Mouse (Mus musculus): ENCODE data around the gene Luc7l3.

Gene Luc7l3

GRCm38 (mm10) chr11:94321931-94322400, at the start of gene Luc7l3:
Gene Luc7l3, minus strand, starts transcription at chr11:94321988.
- peak; percentile 96 for DNase-seq (ENCODE audit: low read depth, low spot score)

DNA sequence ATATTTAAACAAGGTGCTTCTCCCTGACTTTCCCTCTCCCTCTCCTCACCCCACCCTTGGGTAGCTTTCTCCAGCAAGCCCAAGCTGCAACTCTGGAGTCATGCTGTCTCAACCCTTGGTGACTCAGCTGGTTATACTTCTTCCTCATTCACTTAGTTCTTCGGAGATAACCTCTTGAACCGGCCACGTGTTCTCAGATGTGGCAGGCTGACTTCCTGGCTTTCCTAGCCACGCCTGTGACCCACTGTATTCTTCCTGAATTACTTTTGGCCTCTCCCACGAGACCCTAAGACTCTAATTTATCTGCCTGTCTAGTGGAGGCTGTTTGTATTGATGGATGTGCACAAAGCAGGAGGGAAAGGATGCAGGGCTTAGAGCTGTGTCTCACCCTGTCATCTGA, 49.0 kb upstream of the Luc7l3 start:
- peak; percentile 26 for DNase-seq (ENCODE audit: low read depth, low spot score)

DNA sequence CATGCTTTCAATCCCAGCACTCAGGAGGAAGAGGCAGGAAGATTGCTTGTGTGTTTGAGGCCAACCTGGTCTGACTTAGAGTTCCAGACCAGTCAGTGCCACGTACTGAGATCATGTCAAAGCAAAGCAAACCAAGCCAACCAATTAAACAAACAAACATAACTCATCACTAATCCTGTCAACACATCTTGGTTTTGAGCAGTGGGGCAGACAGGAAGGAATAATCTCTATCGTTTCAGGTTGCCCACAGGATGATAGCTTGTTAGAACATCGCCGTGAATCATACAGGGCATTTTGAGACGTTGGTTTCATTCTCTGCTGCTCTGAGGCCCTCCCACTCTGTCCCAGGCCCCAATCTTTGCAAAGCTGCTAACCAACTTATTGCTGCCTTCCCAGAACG, 48.2 kb upstream of the Luc7l3 start:
- DNase-seq (ENCODE audit: low read depth, low spot score), result no peak

DNA sequence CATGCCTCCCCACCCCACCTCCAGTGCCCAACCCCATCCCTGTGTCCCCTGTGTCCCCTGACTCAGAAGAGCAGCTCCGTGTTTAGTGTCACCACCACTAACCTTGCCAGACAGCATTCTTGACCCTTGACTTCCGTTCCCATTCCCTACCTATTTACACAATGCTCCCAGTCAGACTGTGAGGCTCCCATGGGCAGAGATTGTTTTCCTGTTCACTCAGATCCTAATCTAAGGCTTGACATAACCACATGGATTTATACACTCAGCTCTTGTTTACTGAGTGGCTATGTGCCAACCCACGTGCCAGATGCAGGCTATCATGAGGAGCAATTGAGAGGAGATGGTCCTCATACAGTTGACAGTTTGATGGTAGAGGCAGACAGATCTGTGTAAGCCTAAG, 43.6 kb upstream of the Luc7l3 start:
- no peak for DNase-seq (ENCODE audit: low read depth, low spot score)

- no peak for DNase-seq (ENCODE audit: low read depth, low spot score)
Measured at GRCm38 (mm10) chr11:94363690-94364089, 41.9 kb upstream of the Luc7l3 start.

DNA sequence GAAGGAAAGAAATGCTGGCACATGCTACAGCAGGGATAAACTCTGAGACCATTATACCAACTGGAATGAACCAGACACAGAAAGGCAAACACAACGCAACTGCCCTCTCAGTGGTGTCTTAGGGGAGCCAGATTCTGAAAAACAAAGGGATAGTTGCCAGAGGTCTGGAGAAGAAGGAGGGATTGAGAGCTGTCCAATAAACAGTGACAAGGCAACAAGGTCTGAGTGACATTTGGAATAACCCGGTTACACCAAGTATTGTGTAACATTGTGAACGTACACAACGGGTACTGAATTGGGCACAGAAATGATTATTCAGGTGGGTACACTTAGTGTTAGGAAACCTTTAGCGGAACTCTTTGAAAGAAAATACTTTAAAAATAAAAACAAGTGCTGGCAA, 40.3 kb upstream of the Luc7l3 start:
- DNase-seq (ENCODE audit: low read depth, low spot score), result no peak

DNA sequence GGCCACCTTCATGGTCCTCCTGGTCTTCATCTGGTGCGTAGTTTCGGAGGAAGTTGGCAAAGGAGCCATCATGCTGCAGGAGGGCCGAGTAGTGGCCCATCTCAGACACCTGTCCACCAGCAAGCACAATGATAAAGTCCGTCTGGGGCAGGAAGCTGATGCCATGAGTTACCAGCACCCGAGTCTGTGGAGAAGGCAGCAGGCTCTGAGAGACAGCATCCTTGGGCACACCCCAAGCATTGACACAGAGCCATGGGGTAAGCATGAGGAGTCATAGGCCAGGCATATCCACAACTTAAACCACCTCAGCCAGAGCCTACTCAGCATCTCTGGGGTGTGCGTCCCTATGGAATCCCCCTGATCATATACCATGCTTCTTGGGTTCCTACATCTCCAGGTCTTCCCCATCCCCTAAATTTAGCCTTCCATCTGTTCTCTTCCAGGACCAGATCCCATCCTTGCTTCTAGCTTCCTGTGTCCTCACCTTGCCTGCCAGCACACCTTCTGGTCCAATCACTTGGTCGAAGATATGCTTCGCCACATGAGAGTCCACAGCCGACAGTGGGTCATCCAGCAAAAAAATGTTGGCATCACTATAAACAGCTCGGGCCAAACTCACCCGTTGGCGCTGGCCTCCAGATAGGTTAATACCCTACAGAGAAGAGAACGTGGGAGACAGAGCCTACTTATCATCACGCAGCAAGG, 39.5 kb upstream of the Luc7l3 start:
- DNase-seq (ENCODE audit: low read depth, low spot score), result no peak

DNA sequence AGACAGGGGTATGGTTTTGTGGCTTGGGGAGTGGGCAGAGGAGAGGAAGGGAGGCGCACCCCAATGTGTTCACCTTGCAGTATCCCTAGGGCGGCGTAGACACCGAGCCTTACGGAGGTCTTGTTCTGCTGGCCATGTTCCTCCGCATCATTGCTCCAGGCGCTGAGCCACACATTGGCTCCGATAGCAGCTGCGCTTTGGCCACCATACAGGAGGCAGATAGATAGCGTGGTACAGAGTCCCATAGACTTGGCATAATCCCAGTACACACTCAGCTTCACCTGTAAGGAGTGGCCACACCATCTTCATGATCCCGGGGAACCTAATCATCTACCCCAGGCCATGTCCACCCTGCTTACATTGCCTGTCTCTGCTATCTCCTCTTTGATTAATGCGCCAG, 37.4 kb upstream of the Luc7l3 start:
- no peak for DNase-seq (ENCODE audit: low read depth, low spot score)

- DNase-seq (ENCODE audit: low read depth, low spot score), result no peak
Measured at GRCm38 (mm10) chr11:94355521-94356217, 33.9 kb upstream of the Luc7l3 start.

DNA sequence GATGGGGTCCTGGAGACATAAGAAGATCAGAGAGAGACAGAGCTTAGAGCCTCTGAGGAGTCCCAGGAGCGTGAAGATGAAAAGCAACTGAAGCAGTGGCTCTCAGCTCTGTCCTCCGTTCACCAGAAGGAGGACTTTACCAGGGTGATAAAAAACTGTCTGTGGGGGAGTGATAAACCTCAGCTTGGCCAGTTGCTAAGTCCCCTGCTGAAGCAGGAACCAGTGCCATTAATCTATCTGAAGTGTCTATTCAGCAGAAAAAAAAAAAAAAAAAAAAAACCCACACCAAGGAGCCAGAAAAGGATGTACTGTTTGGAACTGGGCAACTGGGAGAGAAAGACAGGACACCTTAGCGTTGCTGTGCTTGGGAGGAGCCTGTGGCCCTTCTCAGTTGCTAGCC, 29.3 kb upstream of the Luc7l3 start:
- DNase-seq (ENCODE audit: low read depth, low spot score), result no peak

DNA sequence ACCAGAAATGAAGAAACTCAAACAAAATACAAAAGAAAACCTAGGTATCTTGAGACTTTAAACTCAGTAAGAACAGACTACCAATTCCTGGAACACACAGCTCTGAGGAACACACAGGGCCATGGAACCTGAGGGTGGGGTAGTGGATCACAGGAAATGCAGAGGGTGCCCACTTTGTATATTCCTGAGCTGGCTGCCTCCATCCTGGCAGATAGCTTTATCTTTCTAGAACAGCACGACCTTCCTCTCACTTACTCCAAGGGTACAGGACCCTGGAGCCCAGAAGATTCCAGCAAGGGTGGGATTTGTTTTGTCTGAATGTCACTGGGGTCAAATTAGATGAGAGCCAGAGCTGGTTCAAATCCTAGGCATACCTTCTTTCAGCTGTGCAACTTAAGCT, 28.5 kb upstream of the Luc7l3 start:
- DNase-seq (ENCODE audit: low read depth, low spot score), result no peak

GRCm38 (mm10) chr11:94349839-94350238, 28.1 kb upstream of the Luc7l3 start:
- DNase-seq (ENCODE audit: low read depth, low spot score), result no peak

DNA sequence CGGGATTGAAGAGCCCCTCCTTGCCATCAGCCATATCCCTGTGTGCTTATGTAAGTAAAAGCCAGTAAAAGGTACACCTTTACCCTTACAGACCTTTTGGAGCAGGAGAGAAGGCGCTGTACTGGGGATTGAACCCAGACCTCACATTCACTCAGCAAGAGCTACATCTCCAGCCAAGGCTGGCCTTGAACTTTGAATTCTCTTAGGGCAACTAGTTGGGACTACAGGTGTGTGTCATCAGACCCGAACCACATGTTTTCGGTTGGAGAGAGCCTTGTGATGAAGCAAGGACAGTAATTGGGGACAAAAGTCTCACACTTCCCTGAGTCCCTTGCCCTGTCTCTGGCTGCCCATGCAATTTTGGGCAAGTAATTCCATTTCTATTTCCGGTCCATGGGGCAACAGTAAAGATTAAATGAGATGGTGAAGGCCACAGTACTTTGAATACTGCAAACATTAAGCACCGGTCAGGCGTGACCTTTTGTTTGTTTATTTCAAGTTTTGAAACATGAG, 25.3 kb upstream of the Luc7l3 start:
- DNase-seq (ENCODE audit: low read depth, low spot score), result no peak

GRCm38 (mm10) chr11:94346611-94347010, 24.8 kb upstream of the Luc7l3 start:
- DNase-seq (ENCODE audit: low read depth, low spot score), result no peak

- DNase-seq (ENCODE audit: low read depth, low spot score), result no peak
Measured at GRCm38 (mm10) chr11:94345926-94346325, 24.1 kb upstream of the Luc7l3 start.

DNA sequence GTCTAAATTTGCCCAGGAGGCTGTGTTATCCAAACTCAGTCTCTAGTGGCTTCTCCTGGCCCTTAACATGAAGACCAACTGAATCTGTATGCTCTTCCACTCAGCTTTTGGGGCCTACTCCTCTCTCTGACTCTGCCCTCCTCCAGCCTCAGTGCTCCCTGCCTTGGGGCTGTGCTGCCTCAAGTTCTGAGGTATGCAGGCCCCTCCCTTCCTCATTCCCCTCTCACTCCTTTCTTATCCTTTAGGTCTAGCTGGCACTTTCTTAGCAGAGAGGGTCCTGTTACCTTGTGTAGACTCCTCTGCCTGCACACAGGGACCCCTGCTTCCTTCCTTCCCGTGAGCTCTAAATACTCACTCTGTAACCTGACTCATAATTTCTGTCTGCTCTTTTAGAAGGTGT, 22.7 kb upstream of the Luc7l3 start:
- DNase-seq (ENCODE audit: low read depth, low spot score), result peak; percentile 18

DNA sequence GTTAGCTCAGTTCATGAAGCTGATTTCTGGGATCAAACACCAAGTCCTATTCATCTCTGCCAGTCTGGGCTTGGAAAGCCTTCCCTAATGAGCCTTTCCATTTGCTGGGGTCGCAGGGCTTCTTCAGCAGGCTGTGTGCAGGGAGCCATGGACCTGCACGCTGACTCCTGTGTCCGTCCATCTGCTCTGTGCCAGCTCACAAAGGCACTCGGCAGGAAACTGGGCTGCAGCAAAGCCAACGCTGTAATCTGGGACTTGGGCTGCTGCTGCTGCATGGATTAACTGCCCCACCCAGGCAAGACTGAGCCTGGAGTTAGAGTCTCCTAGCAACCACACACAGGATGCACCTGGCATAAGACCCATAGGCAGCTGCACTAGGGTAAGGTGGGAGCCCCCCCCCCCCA, 22.2 kb upstream of the Luc7l3 start:
- no peak for DNase-seq (ENCODE audit: low read depth, low spot score)

- no peak for DNase-seq (ENCODE audit: low read depth, low spot score)
Measured at GRCm38 (mm10) chr11:94342114-94342905, 20.5 kb upstream of the Luc7l3 start.

DNA sequence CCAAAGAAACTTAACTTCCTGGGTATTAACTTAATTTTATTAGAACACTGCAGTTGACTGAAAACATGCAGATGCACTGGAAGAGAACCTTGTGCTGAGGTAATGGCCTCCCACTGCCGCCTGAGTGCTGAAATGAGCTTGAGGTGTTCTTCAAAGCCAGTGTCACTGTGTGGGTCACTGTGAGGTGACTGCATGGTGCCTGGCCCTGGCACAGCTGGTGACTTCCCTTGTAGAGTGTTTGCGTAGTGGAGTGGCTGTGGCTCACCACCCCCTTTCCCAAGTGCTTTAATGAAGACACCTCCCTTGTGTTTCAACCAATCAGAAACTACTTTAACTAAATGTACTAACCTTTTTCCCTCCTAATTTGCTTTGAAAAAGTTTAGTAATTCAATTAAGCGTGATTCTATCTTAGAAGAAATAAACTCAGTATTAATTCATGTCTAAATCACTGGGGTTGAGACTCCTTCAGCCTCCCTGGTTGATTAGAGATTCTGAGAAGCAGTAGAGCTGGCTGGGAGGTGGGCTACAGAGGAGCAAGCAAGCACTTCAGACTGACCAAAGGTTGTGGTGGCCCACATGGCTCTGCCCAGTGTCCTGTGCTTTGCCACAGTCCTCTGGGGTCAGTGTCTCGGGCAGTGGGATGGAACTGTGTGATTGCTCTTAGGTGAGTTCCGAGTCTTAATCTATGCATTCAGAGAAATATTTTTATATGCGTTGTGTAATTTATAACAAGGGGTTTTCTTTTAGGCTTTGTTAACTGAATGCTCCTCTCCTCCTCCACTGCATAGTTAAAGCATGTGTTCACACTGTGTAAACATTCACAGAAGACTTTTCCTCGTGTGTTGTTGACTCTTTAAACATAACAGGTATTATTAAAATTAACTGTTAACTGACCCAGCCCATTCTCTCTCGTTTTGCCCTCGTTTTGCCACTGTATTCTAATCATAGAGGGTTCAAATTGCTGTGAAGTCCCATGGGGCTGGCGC, 19.5 kb upstream of the Luc7l3 start:
- no peak for DNase-seq (ENCODE audit: low read depth, low spot score)

DNA sequence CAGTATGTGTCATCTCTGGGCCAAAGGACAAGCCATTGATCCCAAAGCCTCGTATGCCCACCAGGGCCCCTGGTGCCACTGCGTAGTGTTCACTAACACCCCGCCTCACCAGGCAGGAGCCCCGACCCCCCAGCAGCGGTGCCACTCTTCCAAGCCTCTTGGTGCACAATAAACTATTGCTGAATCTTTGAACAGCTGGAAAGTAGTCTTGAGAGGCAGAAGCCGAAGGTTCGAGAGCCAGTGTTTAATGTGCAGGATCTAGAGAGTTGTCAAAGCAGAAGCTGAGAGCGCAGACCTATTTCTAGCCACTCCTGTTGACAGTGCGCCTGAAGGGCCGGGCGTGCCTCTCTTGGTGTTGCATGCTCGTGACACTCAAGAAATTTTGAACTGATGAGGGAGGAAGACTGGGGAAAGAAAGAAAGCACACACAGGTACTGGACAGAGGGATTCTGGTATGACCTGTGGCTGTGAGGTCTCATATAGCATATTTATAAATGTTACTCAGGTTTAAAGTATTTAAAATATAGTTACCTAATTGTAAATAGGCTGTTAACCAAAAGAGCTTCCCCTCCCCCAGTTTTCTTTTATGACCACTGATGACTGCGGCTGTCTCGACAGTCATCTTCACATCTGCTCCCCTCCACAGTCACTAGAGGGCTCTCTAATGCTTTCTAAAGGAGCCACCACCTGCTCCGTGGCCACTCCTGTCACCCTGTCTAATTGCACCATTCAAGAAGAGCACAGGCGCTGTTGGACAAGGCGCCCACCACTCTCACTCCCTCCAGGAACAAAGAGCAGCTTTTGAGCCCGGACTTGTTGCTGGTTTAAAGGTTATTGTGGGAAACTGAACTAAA, 18.2 kb upstream of the Luc7l3 start:
- DNase-seq (ENCODE audit: low read depth, low spot score), result peak; percentile 81

Measured in ZHBTc4 (cell line).